Mouse (Mus musculus) embryonic facial prominence, embryonic 11.5 days (tissue): ENCODE measurements around the gene Hist1h4b. TPM values are rescaled to one million over a fixed set of nuclear protein-coding genes. Genes with fewer than 3 reads are reported as not detected.
"Not testable (repeated sequence)": the region's sequence is repeated elsewhere in the genome, so short reads cannot be mapped to it uniquely, and the experiment has no call there.

ENCODE experiments used
- ATAC-seq: fragments of 200-750 bp; cut with Nextera tagmentation; replicated peaks from 2 replicates; pipeline ENCODE4 v1.8.0; 2017; ENCODE audit warnings: low read depth; ENCODE audit not compliant: insufficient number of reproducible peaks, low FRiP score, low TSS enrichment
- DNase-seq: peaks from one replicate; pipeline ENCODE4 v3.0.0-alpha.2; 2015; ENCODE audit warnings: low spot score
- H3K27ac ChIP-seq: fragments of 300-500 bp; sonication (generic); replicated peaks from 2 replicates; pipeline ENCODE4 v1.5.1; 2014; ENCODE audit warnings: mild to moderate bottlenecking, low read depth, low read length, control low read depth
- H3K27me3 ChIP-seq: fragments of 300-500 bp; sonication (generic); 2 replicates; pipeline ENCODE4 v1.6.1; 2014; ENCODE audit warnings: mild to moderate bottlenecking, low read length, moderate library complexity, mixed read lengths; ENCODE audit not compliant: control insufficient read depth, insufficient read depth
- H3K36me3 ChIP-seq: fragments of 300-500 bp; sonication (generic); replicated peaks from 2 replicates; pipeline ENCODE4 v1.6.1; 2014; ENCODE audit warnings: low read depth, mild to moderate bottlenecking, low read length, moderate library complexity, mixed read lengths; ENCODE audit not compliant: control insufficient read depth, insufficient read depth
- H3K4me1 ChIP-seq: fragments of 300-500 bp; sonication (generic); 2 replicates; pipeline ENCODE4 v1.6.1; 2014; ENCODE audit warnings: low read length, mixed read lengths; ENCODE audit not compliant: control insufficient read depth, insufficient read depth
- H3K4me2 ChIP-seq: fragments of 300-500 bp; sonication (generic); 2 replicates; pipeline ENCODE4 v1.6.1; 2014; ENCODE audit warnings: low read depth, mild to moderate bottlenecking, control low read depth, low read length, moderate library complexity
- H3K4me3 ChIP-seq: fragments of 300-500 bp; sonication (generic); 2 replicates; pipeline ENCODE4 v1.5.1; 2014; ENCODE audit warnings: low read depth, low read length, control low read depth
- H3K9ac ChIP-seq: fragments of 300-500 bp; sonication (generic); replicated peaks from 2 replicates; pipeline ENCODE4 v1.6.1; 2014; ENCODE audit warnings: mild to moderate bottlenecking, control low read depth, low read length
- H3K9me3 ChIP-seq: fragments of 300-500 bp; sonication (generic); replicated peaks from 2 replicates; pipeline ENCODE4 v1.6.1; 2016; ENCODE audit warnings: mild to moderate bottlenecking, low read length, inconsistent platforms, mixed read lengths; ENCODE audit not compliant: control insufficient read depth
- WGBS: fragments of 180-500 bp; shearing (Covaris S2); extraction: QIAGEN DNeasy Blood & Tissue Kit; methylation state at CpG from one replicate; pipeline ENCODE4 v1.1.7; 2014; 5-methylcytosine and 5-hydroxymethylcytosine counted together
- polyA plus RNA-seq: library from polyadenylated mRNA; unstranded; fragments of >200 nt; fragmentation: Nextera tagmentation; extraction: Ambion mirVana; gene quantifications from 2 replicates; pipeline ENCODE4 v1.2.1, GENCODE M21; 2014

The Hist1h4b gene
- polyA plus RNA-seq, 1 experiment from 2014 or later = 10.1 TPM

DNA sequence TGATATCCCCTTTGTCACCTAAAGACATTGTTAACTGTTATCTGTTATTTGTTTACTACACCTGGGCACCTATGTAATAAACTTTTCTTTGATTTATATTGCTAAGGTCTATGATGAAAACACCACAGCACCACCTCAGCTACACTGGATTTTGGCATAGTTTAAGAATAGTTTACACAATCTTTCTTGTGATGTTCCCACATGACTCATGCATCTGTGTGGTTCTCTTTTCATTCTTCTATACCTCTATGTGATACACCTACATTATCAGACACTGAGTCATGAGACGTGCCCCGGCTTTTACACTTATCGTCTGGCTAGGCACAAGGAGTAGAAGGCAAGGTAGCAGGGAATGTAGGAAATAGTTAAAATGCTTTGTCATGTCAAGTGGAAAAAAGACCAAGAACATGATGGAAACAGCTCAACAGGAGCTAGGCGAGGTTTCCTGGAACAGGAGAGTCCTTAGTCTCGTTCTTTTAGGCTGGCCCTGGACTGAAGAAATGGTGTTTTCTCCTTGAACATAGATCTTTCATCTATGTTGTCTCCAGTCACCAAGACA lies 7.2 kb upstream of the Hist1h4b start:
- no peaks in the 10 kb centered on the region for H3K9me3 ChIP-seq
- H3K4me1 ChIP-seq = no peaks in the 10 kb centered on the region
- H3K9ac ChIP-seq = no peak overlapping the region
- ATAC-seq = no peak
- peak overlapping the region; percentile 72; the same call in 1 of the 2 replicates for H3K27ac ChIP-seq
- 91% methylated on average over 5 of the region's 5 CpGs for WGBS
- no peaks in the 10 kb centered on the region for H3K36me3 ChIP-seq
- H3K4me2 ChIP-seq = no peak overlapping the region
- H3K27me3 ChIP-seq = no peaks in the 10 kb centered on the region
- DNase-seq = no peak
- H3K4me3 ChIP-seq = no peak overlapping the region

- H3K27ac ChIP-seq = peak within 1 kb of the TSS; percentile 97
- H3K4me3 ChIP-seq = peak within 1 kb of the TSS; percentile 37
- H3K9ac ChIP-seq = peak within 1 kb of the TSS; percentile 69
- not testable (repeated sequence) for H3K36me3 ChIP-seq, H3K9me3 ChIP-seq, H3K4me1 ChIP-seq, H3K27me3 ChIP-seq
- DNase-seq (peak; percentile 89), ATAC-seq (peak; percentile 32)
- H3K4me2 ChIP-seq = peak within 1 kb of the TSS; percentile 56
- 1% methylated on average over 22 of the region's 47 CpGs for WGBS
Measured at GRCm38 (mm10) chr13:23750839-23751477, 5.9 kb upstream of the Hist1h4b start, which contains the start of gene Hist1h2ab. Gene Hist1h2ab, plus strand, starts transcription at chr13:23751126.

DNA sequence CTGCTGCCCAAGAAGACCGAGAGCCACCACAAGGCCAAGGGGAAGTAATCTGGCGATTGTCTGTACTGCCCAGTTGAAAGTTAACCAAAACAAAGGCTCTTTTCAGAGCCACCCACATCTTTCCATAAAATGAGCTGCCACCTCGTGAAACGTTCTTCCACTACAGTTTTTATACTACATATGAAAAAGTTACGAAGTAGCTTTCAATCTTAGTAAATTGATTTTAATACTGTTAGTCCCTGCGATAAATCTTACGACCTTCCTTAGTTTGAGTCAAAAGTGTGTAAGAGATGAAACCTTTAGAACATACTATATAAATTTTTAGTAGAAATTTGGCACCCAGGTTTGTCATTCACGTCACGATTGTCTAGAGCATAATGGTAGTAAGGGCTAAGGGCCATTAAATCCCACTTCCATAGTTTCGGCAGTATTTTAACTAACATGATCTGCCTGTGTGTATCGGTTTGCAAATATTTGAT lies 5.3 kb upstream of the Hist1h4b start:
- H3K9ac ChIP-seq = peak overlapping the region; percentile 69
- no peaks in the 10 kb centered on the region for H3K4me1 ChIP-seq
- ATAC-seq = no peak
- peak; percentile 73 for DNase-seq
- H3K27ac ChIP-seq = peak overlapping the region; percentile 97
- peak overlapping the region; percentile 37 for H3K4me3 ChIP-seq
- H3K4me2 ChIP-seq = peak overlapping the region; percentile 56
- H3K36me3 ChIP-seq = no peaks in the 10 kb centered on the region
- no peaks in the 10 kb centered on the region for H3K9me3 ChIP-seq
- no peaks in the 10 kb centered on the region for H3K27me3 ChIP-seq
- under 1% methylated on average over 11 of the region's 11 CpGs for WGBS

DNA sequence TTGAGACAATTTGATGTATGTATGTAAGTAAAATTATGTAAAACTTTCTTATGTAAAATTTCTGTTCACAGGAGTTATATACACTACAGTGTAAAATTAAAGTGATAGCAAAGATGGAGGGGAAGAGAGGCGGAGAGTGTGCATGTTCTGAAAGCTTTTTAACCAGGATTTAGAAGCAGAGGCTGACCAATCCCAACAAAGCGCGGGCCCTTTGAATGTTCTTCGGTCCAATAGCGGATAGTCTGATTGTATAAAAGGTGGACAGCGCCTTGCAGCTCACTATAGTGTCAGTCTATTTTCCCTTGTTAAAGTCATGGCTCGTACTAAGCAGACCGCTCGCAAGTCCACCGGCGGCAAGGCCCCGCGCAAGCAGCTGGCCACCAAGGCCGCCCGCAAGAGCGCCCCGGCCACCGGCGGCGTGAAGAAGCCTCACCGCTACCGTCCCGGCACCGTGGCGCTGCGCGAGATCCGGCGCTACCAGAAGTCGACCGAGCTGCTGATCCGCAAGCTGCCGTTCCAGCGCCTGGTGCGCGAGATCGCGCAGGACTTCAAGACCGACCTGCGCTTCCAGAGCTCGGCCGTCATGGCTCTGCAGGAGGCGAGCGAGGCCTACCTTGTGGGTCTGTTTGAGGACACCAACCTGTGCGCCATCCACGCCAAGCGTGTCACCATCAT lies 4.6 kb upstream of the Hist1h4b start, which contains the start of gene Hist1h3b:
Hist1h3b (plus strand) TSS at position 201 of the 675 bp plus-strand sequence.
- H3K4me1 ChIP-seq, H3K27me3 ChIP-seq, H3K36me3 ChIP-seq, H3K9me3 ChIP-seq: not testable (repeated sequence)
- Histone ChIP-seq H3K4me2 (peak within 1 kb of the TSS; percentile 56), H3K4me3 (peak within 1 kb of the TSS; percentile 39), H3K27ac (peak within 1 kb of the TSS; percentile 97), H3K9ac (peak within 1 kb of the TSS; percentile 69)
- ATAC-seq = peak; percentile 91
- WGBS = under 1% methylated on average over 15 of the region's 47 CpGs
- peak; percentile 98 for DNase-seq

DNA sequence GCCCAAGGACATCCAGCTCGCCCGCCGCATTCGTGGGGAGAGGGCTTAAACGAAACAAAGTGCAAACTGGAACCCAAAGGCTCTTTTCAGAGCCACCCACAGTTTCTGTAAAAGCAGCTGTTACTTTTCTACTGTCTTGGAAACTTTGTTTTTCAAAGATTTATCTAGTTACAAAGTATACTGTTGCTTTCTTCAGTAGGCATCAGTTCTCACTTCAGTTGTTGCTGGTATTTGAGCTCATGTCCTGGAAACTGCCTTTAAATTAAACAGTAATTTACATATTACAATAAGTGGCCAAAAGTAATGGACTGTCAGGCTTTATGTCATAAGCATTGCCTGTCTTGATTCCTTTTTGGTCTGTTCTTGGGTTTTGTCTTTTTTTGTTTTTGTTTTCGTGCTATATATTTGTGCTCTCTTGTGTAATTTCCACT lies 4.1 kb upstream of the Hist1h4b start:
- peak; percentile 38 for DNase-seq
- whole genome bisulfite sequencing = 5% methylated on average over 6 of the region's 6 CpGs
- H3K27me3 ChIP-seq = no peaks in the 10 kb centered on the region

GRCm38 (mm10) chr13:23753314-23754078 lies 3.3 kb upstream of the Hist1h4b start:
- no peak for DNase-seq
- no peaks in the 10 kb centered on the region for H3K9me3 ChIP-seq
- H3K27me3 ChIP-seq = no peaks in the 10 kb centered on the region
- no peak for ATAC-seq
- no peaks in the 10 kb centered on the region for H3K36me3 ChIP-seq
- WGBS = 55% methylated on average over 4 of the region's 4 CpGs
- no peak overlapping the region for H3K4me3 ChIP-seq
- H3K4me1 ChIP-seq = no peaks in the 10 kb centered on the region
- peak overlapping the region; percentile 90 for H3K27ac ChIP-seq
- no peak overlapping the region for H3K9ac ChIP-seq
- no peak overlapping the region; the same call in 1 of the 2 replicates for H3K4me2 ChIP-seq

More for the DNA sequence above, 4.1 kb upstream of the Hist1h4b start:
- H3K36me3 ChIP-seq = no peaks in the 10 kb centered on the region
- H3K9ac ChIP-seq = peak overlapping the region; percentile 65
- H3K4me2 ChIP-seq = peak overlapping the region; percentile 55
- no peak for ATAC-seq
- no peaks in the 10 kb centered on the region for H3K9me3 ChIP-seq
- peak overlapping the region; percentile 90 for H3K27ac ChIP-seq
- H3K4me1 ChIP-seq = no peaks in the 10 kb centered on the region
- H3K4me3 ChIP-seq = peak overlapping the region; percentile 39

DNA sequence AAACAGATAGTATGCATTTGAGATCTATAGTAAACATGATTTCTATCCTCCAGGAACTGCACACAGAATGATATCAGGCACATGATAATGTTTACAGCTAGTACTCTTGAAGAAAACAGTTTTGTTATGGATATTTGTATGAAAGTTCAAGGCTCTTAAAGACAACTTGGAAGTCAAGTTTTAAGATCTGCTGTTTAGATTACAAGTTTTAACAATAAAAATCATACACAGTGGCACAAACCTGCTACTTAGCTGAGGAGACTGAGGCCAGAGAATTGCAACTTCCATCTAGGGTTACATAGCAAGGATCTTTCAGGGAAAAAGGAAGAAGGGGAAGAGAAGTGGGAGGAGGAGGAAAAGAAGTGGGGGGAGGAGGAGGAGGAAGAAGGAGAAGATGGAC lies 1.8 kb upstream of the Hist1h4b start:
- DNase-seq (no peak), ATAC-seq (no peak)
- H3K4me3 ChIP-seq = no peak overlapping the region
- H3K4me2 ChIP-seq = no peak overlapping the region
- no peaks in the 10 kb centered on the region for H3K27me3 ChIP-seq
- no peaks in the 10 kb centered on the region for H3K4me1 ChIP-seq
- H3K9me3 ChIP-seq = no peaks in the 10 kb centered on the region
- H3K9ac ChIP-seq = no peak overlapping the region
- H3K36me3 ChIP-seq = no peaks in the 10 kb centered on the region
- no peak overlapping the region for H3K27ac ChIP-seq
